Mouse (Mus musculus): Measurements from ENCODE around the gene Alpl.

- TF ChIP-seq GATA1 (IDR thresholded peaks at IDR 0.05; ENCODE audit: borderline replicate concordance, low read length), result no peak
- no peak for TF ChIP-seq FLI1 (IDR thresholded peaks at IDR 0.05; ENCODE audit: low read length)
Measured at GRCm38 (mm10) chr4:137719378-137720077, 76.7 kb downstream of the Alpl start.

Measured in megakaryocyte, embryonic 14.5 days (primary cell).